Mouse (Mus musculus): ENCODE data around the gene Armc10. TPM values are rescaled to one million over a fixed set of nuclear protein-coding genes. Genes with fewer than 3 reads are reported as not detected.

The Armc10 gene
- polyA plus RNA-seq, 1 experiment from 2014 or later = 40.5 TPM

GRCm38 (mm10) chr5:21678363-21678762 lies 32.8 kb downstream of the Armc10 start:
- Histone ChIP-seq H3K9ac (ENCODE audit: low read depth, low read length) (no peak overlapping the region), H3K27me3 (replicated peaks; ENCODE audit: control insufficient read depth, insufficient read depth, low read length) (no peaks in the 10 kb centered on the region), H3K9me3 (ENCODE audit: control insufficient read depth, low read length) (no peaks in the 10 kb centered on the region), H3K36me3 (ENCODE audit: control insufficient read depth, insufficient read depth, low read length) (no peaks in the 10 kb centered on the region; the same call in 1 of the 2 replicates), H3K4me3 (ENCODE audit: low read length) (no peak overlapping the region), H3K4me2 (ENCODE audit: low read length) (no peak overlapping the region), H3K27ac (ENCODE audit: low read depth, low read length) (no peak overlapping the region), H3K4me1 (ENCODE audit: control insufficient read depth, insufficient read depth, low read depth, low read length) (no peaks in the 10 kb centered on the region; the same call in 1 of the 2 replicates)
- 98% methylated on average over 9 of the region's 9 CpGs for whole genome bisulfite sequencing
- no peak for ATAC-seq

GRCm38 (mm10) chr5:21680029-21680428 lies 34.4 kb downstream of the Armc10 start:
- 60% methylated on average over 4 of the region's 4 CpGs for WGBS
- ATAC-seq = no peak
- no peaks in the 10 kb centered on the region for H3K4me1 ChIP-seq (ENCODE audit: control insufficient read depth, insufficient read depth, low read depth, low read length)

DNA sequence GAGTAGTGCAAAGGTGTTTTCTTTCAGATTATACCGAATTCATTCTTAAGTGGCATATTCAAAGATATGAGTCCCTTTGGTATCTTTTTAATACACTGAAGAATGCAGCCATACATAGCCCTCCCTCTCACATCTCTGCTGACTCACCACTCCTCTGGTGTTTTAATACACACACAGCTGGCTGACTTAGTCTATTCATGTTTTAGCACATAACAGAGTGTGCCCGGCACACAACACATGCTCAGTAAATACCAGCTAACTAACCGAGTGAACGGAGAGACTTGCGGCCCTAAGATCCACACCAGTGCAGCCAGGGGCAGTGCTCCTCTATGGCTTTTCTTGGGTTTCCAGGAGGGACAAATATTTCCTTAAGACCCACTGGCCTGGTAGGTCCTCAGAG lies 35.3 kb downstream of the Armc10 start:
- ATAC-seq = no peak
- no peak overlapping the region for H3K9ac ChIP-seq (ENCODE audit: low read depth, low read length)
- peaks cover 4% of the 10 kb centered on the region; the same call in 1 of the 2 replicates for H3K9me3 ChIP-seq (ENCODE audit: control insufficient read depth, low read length)
- no peak overlapping the region for H3K4me2 ChIP-seq (ENCODE audit: low read length)
- H3K27ac ChIP-seq (ENCODE audit: low read depth, low read length) = no peak overlapping the region
- H3K27me3 ChIP-seq (replicated peaks; ENCODE audit: control insufficient read depth, insufficient read depth, low read length) = no peaks in the 10 kb centered on the region
- H3K36me3 ChIP-seq (ENCODE audit: control insufficient read depth, insufficient read depth, low read length) = no peaks in the 10 kb centered on the region
- no peak overlapping the region for H3K4me3 ChIP-seq (ENCODE audit: low read length)
- 86% methylated on average over 5 of the region's 5 CpGs for WGBS
- no peaks in the 10 kb centered on the region for H3K4me1 ChIP-seq (ENCODE audit: control insufficient read depth, insufficient read depth, low read depth, low read length)

More at GRCm38 (mm10) chr5:21680029-21680428, 34.4 kb downstream of the Armc10 start:
- Histone ChIP-seq H3K36me3 (ENCODE audit: control insufficient read depth, insufficient read depth, low read length) (no peaks in the 10 kb centered on the region), H3K4me2 (ENCODE audit: low read length) (no peak overlapping the region), H3K27me3 (replicated peaks; ENCODE audit: control insufficient read depth, insufficient read depth, low read length) (no peaks in the 10 kb centered on the region), H3K4me3 (ENCODE audit: low read length) (no peak overlapping the region), H3K27ac (ENCODE audit: low read depth, low read length) (no peak overlapping the region), H3K9ac (ENCODE audit: low read depth, low read length) (no peak overlapping the region), H3K9me3 (ENCODE audit: control insufficient read depth, low read length) (peaks cover 3% of the 10 kb centered on the region; the same call in 1 of the 2 replicates)

DNA sequence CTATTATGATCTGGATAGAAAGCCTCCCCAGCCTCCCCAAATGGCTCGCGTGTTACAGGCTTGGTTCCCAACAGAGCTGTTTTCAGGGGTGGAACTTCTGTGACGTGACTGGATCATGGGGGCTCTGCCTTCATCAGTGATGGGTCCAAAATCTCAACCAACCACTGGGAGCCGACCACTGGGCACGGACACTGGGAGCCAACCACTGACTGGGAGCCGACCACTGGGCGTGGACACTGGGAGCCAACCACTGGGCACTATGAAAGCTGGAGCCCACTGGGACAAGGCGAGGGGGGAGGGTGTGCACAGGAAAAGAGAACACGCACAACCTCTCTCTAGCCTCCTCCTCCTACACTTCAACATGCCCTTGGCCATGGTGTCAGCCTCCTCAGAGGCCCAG lies 38.2 kb downstream of the Armc10 start:
- peaks cover 4% of the 10 kb centered on the region; the same call in 1 of the 2 replicates for H3K9me3 ChIP-seq (ENCODE audit: control insufficient read depth, low read length)
- H3K9ac ChIP-seq (ENCODE audit: low read depth, low read length) = no peak overlapping the region
- H3K36me3 ChIP-seq (ENCODE audit: control insufficient read depth, insufficient read depth, low read length) = no peaks in the 10 kb centered on the region
- WGBS = 97% methylated on average over 9 of the region's 9 CpGs
- H3K4me1 ChIP-seq (ENCODE audit: control insufficient read depth, insufficient read depth, low read depth, low read length) = no peaks in the 10 kb centered on the region
- no peak overlapping the region for H3K4me2 ChIP-seq (ENCODE audit: low read length)
- H3K27ac ChIP-seq (ENCODE audit: low read depth, low read length) = no peak overlapping the region
- ATAC-seq = no peak
- no peak overlapping the region for H3K4me3 ChIP-seq (ENCODE audit: low read length)
- no peaks in the 10 kb centered on the region for H3K27me3 ChIP-seq (replicated peaks; ENCODE audit: control insufficient read depth, insufficient read depth, low read length)

GRCm38 (mm10) chr5:21685001-21685400 lies 39.4 kb downstream of the Armc10 start:
- WGBS = 81% methylated on average over 10 of the region's 10 CpGs
- ATAC-seq = no peak
- no peaks in the 10 kb centered on the region for H3K36me3 ChIP-seq (ENCODE audit: control insufficient read depth, insufficient read depth, low read length)
- H3K27me3 ChIP-seq (replicated peaks; ENCODE audit: control insufficient read depth, insufficient read depth, low read length) = no peaks in the 10 kb centered on the region
- peaks cover 4% of the 10 kb centered on the region; the same call in 1 of the 2 replicates for H3K9me3 ChIP-seq (ENCODE audit: control insufficient read depth, low read length)
- no peak overlapping the region for H3K9ac ChIP-seq (ENCODE audit: low read depth, low read length)
- H3K4me3 ChIP-seq (ENCODE audit: low read length) = no peak overlapping the region
- H3K4me1 ChIP-seq (ENCODE audit: control insufficient read depth, insufficient read depth, low read depth, low read length) = no peaks in the 10 kb centered on the region
- no peak overlapping the region for H3K27ac ChIP-seq (ENCODE audit: low read depth, low read length)
- H3K4me2 ChIP-seq (ENCODE audit: low read length) = no peak overlapping the region

DNA sequence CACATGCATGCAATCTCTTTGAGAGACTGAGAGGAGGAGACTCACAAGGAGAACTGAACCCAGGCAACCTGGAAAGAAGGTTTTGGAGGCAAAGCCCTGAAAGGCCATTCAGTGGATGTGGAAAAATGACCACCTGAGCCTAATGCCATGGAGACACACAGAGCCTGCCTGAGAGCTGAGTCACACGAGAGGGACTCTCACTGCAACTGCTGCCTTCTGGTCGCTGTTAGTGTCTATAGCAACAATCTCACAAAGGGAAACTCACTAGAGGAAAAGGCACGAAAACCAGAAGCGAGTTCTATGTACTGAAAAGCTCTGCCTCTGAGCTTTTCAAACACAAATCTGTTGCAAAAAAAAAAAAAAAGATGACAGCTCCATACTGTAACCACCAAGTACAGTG lies 41.4 kb downstream of the Armc10 start:
- 66% methylated on average over 4 of the region's 4 CpGs for WGBS
- Histone ChIP-seq H3K4me1 (ENCODE audit: control insufficient read depth, insufficient read depth, low read depth, low read length) (no peaks in the 10 kb centered on the region), H3K27me3 (replicated peaks; ENCODE audit: control insufficient read depth, insufficient read depth, low read length) (no peaks in the 10 kb centered on the region), H3K4me2 (ENCODE audit: low read length) (no peak overlapping the region), H3K4me3 (ENCODE audit: low read length) (no peak overlapping the region), H3K27ac (ENCODE audit: low read depth, low read length) (no peak overlapping the region), H3K9me3 (ENCODE audit: control insufficient read depth, low read length) (peaks cover 4% of the 10 kb centered on the region; the same call in 1 of the 2 replicates), H3K9ac (ENCODE audit: low read depth, low read length) (no peak overlapping the region), H3K36me3 (ENCODE audit: control insufficient read depth, insufficient read depth, low read length) (no peaks in the 10 kb centered on the region)
- no peak for ATAC-seq

DNA sequence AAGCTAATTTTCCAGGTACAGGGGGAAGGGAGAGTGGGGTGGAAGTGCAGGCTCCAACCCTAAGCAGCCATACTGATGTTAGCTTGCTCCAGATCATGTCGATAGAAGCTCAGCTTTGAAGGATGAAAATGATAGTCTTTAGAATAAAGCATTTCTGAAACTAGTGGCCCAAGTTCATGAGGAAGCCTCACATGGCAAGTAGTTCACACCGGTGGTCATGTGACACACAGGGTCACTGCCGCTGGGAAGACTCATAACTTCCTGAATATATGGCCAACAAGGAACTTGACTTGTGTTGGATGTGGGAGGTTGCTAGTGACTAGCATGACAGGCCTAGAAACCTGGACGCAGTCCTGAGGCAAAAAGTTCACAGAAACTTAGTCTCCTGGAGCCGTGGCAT lies 46.6 kb downstream of the Armc10 start:
- no peaks in the 10 kb centered on the region for H3K36me3 ChIP-seq (ENCODE audit: control insufficient read depth, insufficient read depth, low read length)
- 98% methylated on average over 5 of the region's 5 CpGs for WGBS
- H3K9ac ChIP-seq (ENCODE audit: low read depth, low read length) = no peak overlapping the region
- H3K4me3 ChIP-seq (ENCODE audit: low read length) = no peak overlapping the region
- H3K9me3 ChIP-seq (ENCODE audit: control insufficient read depth, low read length) = no peaks in the 10 kb centered on the region
- H3K27ac ChIP-seq (ENCODE audit: low read depth, low read length) = no peak overlapping the region
- H3K4me1 ChIP-seq (ENCODE audit: control insufficient read depth, insufficient read depth, low read depth, low read length) = no peaks in the 10 kb centered on the region
- no peaks in the 10 kb centered on the region for H3K27me3 ChIP-seq (replicated peaks; ENCODE audit: control insufficient read depth, insufficient read depth, low read length)
- no peak for ATAC-seq
- H3K4me2 ChIP-seq (ENCODE audit: low read length) = no peak overlapping the region

GRCm38 (mm10) chr5:21693372-21693870 lies 47.8 kb downstream of the Armc10 start:
- Histone ChIP-seq H3K4me1 (ENCODE audit: control insufficient read depth, insufficient read depth, low read depth, low read length) (no peaks in the 10 kb centered on the region), H3K4me3 (ENCODE audit: low read length) (no peak overlapping the region), H3K9me3 (ENCODE audit: control insufficient read depth, low read length) (no peaks in the 10 kb centered on the region), H3K9ac (ENCODE audit: low read depth, low read length) (no peak overlapping the region), H3K4me2 (ENCODE audit: low read length) (no peak overlapping the region), H3K36me3 (ENCODE audit: control insufficient read depth, insufficient read depth, low read length) (no peaks in the 10 kb centered on the region), H3K27me3 (replicated peaks; ENCODE audit: control insufficient read depth, insufficient read depth, low read length) (no peaks in the 10 kb centered on the region), H3K27ac (ENCODE audit: low read depth, low read length) (no peak overlapping the region)
- WGBS = 80% methylated on average over 3 of the region's 3 CpGs
- ATAC-seq = no peak

DNA sequence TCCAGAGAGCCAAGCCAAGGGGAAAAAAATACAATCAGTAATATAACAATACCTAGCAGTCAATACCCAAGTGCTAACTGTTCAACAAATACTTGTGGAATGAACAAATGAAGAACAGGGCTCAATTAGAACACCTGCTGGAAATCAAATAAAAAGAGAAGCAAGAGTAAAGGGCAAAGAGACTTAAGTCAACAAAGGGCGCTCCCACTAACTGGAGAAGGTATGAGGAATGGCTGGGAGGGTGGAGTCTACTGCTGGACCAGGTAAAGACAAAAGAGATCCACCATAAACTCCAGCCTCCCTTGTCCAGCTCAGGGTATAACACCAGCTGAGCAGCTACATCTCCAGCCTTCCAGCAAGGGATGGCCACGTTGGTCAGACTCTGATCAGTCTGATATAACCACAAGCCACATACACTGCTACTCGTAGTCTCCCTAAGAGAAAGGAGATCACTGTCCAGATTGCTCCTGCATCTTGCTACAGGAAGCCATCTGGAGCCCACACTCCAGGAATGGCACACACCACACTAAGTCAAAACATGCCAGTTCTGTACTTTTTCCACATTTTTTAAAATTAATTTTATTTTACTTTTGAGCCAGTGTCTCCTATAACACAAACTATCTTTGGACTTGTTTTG lies 49.4 kb downstream of the Armc10 start:
- no peak overlapping the region for H3K4me3 ChIP-seq (ENCODE audit: low read length)
- no peaks in the 10 kb centered on the region for H3K9me3 ChIP-seq (ENCODE audit: control insufficient read depth, low read length)
- 95% methylated on average over 3 of the region's 3 CpGs for WGBS
- no peak overlapping the region for H3K9ac ChIP-seq (ENCODE audit: low read depth, low read length)
- no peaks in the 10 kb centered on the region for H3K27me3 ChIP-seq (replicated peaks; ENCODE audit: control insufficient read depth, insufficient read depth, low read length)
- no peak for ATAC-seq
- H3K36me3 ChIP-seq (ENCODE audit: control insufficient read depth, insufficient read depth, low read length) = no peaks in the 10 kb centered on the region
- no peak overlapping the region for H3K4me2 ChIP-seq (ENCODE audit: low read length)
- no peak overlapping the region for H3K27ac ChIP-seq (ENCODE audit: low read depth, low read length)
- no peaks in the 10 kb centered on the region for H3K4me1 ChIP-seq (ENCODE audit: control insufficient read depth, insufficient read depth, low read depth, low read length)

All from hindbrain, embryonic 16.5 days (tissue).